Mouse (Mus musculus): Measurements from ENCODE around the gene Syt1.

DNA sequence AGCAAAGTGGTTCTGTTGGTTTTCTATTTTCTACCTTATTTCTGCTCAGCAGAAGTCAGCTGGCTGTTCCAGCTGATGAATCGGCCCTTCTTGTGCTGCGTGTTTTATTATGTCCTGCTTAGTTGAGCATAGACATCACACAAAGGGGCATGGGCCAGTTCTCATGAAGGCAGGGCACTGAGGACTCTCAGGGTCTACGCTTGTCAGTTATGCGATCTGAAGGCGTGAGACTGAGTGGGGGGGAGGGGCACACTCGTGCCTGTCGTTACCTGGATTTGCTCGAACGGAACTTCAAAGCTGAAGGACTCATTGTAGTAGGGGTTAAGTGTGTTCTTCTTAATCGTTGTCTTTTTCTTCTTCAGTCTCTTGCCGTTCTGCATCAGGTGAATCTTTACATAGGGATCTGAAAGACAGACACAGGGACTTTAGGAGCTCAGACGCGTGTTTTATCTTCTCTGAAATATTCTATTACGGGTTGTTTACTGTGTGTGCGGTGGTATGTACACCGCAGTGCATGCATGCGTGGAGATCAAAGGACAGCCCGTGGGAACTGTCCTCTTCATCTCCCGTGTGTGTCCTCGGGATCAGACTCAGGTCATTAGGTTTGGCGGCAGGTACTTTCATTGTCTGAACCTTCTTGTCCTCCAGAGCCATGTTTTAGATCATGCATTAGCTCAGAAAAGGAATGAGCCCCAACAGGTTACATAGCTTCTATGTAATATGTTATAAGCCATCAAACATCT lies 506.5 kb downstream of the Syt1 start:
- TF ChIP-seq POLR2A (IDR thresholded peaks at IDR 0.05; ENCODE audit: extremely low read depth, insufficient read depth, low read length) (no peak), CTCF (IDR thresholded peaks at IDR 0.05; ENCODE audit: extremely low read depth, insufficient read depth, low read length) (no peak)

Measured in cortical plate, adult 2 months (tissue).